Mouse (Mus musculus): ENCODE measurements around the gene Gm26602. TPM values are rescaled to one million over a fixed set of nuclear protein-coding genes. Genes with fewer than 3 reads are reported as not detected.
A peak's percentile ranks its signal among the peaks of the same experiment; 100 is the strongest.

Gene Gm26602
- polyA plus RNA-seq, 1 experiment from 2014 or later = not detected

DNA sequence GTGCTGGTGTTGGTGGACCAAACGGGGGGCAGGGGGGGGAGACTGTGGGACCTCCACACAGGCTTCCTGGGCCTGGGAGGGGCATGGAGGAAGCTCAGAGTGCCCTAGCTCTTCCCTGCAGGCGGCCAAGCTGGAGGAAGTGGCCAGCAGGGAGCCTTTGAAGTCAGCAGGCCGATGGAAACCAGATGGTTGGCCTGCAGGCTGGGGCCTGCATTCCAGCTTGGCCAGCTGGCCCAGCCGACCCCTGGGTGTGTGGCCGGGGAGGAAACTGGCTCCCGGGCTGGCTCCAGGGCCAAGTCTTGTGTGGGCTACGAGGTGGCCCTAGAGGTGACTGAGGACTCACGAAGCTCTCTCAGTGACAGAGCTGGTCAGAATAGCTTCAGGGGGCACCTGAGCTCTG lies 22.1 kb downstream of the Gm26602 start:
- Histone ChIP-seq H3K4me2 (replicated peaks; ENCODE audit: low read depth, low read length) (no peak overlapping the region), H3K27me3 (replicated peaks; ENCODE audit: insufficient read depth, low read length) (no peaks in the 10 kb centered on the region), H3K4me1 (ENCODE audit: insufficient read depth, low read depth, low read length) (peaks cover 62% of the 10 kb centered on the region), H3K9me3 (ENCODE audit: low read length) (no peaks in the 10 kb centered on the region), H3K4me3 (ENCODE audit: low read depth, low read length) (no peak overlapping the region), H3K9ac (replicated peaks; ENCODE audit: low read depth) (no peak overlapping the region), H3K27ac (ENCODE audit: low read length) (peak overlapping the region; percentile 51), H3K36me3 (ENCODE audit: insufficient read depth, low read length) (peaks cover 12% of the 10 kb centered on the region; the same call in 1 of the 2 replicates)
- peak; percentile 91 for DNase-seq (ENCODE audit: low spot score)
- ATAC-seq = peak; percentile 6
- TF ChIP-seq EP300 (IDR thresholded peaks at IDR 0.05) (0 out of 2 replicates have a peak, but pooled peaks have one; percentile 29), CTCF (IDR thresholded peaks at IDR 0.05) (peak; percentile 40)
- 26% methylated on average over 8 of the region's 8 CpGs for WGBS

DNA sequence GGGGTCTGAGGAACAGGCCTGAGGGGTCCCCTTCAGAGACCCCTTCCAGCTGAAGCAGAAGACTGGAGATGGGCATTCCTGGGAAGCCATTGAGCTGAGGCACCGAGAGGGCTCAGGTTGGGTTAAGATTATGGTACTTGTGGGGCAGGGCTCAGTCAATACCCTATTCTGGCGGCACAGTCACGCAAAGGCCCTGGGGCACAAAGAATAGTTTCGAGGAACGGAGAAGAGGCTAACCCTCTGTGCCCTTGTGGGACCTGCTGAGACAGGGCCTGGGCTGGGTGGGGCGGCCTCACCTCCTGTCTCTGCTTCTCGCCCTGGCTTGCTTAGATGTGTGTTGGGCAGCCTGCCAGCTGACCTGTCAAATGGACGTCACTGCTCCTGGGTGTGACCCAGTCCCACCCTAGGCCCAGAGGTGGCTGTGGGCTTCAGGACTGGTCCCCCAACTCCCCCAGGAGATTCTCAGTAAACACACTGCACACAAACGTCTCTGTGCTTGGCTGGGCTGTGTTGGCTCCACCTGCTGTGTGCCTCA lies 22.6 kb downstream of the Gm26602 start:
- H3K4me3 ChIP-seq (ENCODE audit: low read depth, low read length) = no peak overlapping the region
- ATAC-seq = no peak
- no peak overlapping the region for H3K4me2 ChIP-seq (replicated peaks; ENCODE audit: low read depth, low read length)
- TF ChIP-seq CTCF (IDR thresholded peaks at IDR 0.05) (no peak), EP300 (IDR thresholded peaks at IDR 0.05) (no peak)
- H3K36me3 ChIP-seq (ENCODE audit: insufficient read depth, low read length) = peaks cover 12% of the 10 kb centered on the region; the same call in 1 of the 2 replicates
- no peak for DNase-seq (ENCODE audit: low spot score)
- no peak overlapping the region for H3K9ac ChIP-seq (replicated peaks; ENCODE audit: low read depth)
- H3K4me1 ChIP-seq (ENCODE audit: insufficient read depth, low read depth, low read length) = peaks cover 67% of the 10 kb centered on the region
- 50% methylated on average over 9 of the region's 9 CpGs for WGBS
- H3K9me3 ChIP-seq (ENCODE audit: low read length) = no peaks in the 10 kb centered on the region
- no peaks in the 10 kb centered on the region for H3K27me3 ChIP-seq (replicated peaks; ENCODE audit: insufficient read depth, low read length)
- peak overlapping the region; percentile 65 for H3K27ac ChIP-seq (ENCODE audit: low read length)

DNA sequence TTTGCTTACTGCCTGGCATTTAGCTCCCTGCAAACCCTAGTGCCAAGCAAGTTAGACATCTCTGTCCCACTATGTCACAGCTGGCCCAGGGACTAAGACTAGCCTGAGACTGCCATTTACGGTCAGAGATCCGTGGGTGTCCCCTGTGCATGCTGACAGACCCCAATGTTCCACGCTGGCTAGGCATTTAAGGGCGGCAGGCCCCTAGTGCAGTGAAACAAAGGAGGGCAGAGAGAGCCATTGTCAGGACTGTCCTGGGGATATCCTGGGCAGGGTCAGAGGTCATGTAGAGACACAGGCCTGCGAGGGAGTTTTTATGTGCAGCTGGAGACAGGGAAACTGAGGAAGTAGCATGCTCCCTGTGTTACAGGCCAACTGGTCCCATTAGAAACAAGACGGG lies 23.2 kb downstream of the Gm26602 start:
- no peaks in the 10 kb centered on the region for H3K9me3 ChIP-seq (ENCODE audit: low read length)
- H3K36me3 ChIP-seq (ENCODE audit: insufficient read depth, low read length) = peaks cover 12% of the 10 kb centered on the region; the same call in 1 of the 2 replicates
- H3K9ac ChIP-seq (replicated peaks; ENCODE audit: low read depth) = no peak overlapping the region
- DNase-seq (ENCODE audit: low spot score) = no peak
- no peak for ATAC-seq
- peak overlapping the region; percentile 65 for H3K27ac ChIP-seq (ENCODE audit: low read length)
- no peak overlapping the region for H3K4me2 ChIP-seq (replicated peaks; ENCODE audit: low read depth, low read length)
- TF ChIP-seq EP300 (IDR thresholded peaks at IDR 0.05) = no peak
- no peak overlapping the region for H3K4me3 ChIP-seq (ENCODE audit: low read depth, low read length)
- 58% methylated on average over 6 of the region's 6 CpGs for WGBS
- H3K27me3 ChIP-seq (replicated peaks; ENCODE audit: insufficient read depth, low read length) = no peaks in the 10 kb centered on the region
- H3K4me1 ChIP-seq (ENCODE audit: insufficient read depth, low read depth, low read length) = peaks cover 67% of the 10 kb centered on the region

DNA sequence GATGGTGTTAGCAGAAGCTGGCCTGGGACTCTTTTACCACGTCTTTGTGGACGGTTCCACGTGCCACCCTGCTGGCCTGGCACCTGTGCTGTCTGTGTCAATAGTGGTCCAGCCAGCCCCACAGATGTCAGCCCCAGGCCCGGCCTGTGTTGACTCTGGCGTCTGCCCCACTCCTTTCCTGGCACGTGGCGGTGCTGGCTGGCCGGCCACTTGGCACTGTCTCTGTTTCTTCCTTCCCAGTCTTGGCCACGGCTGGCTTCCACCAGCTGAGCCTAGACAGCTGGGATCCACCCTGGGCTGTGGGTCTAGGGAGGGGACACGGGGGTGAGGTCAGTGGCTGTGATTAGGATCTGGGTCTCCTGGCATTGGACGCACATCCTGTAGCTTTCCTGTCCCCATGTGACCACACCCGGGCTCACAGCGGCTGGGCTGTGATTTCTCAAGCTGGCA lies 23.6 kb downstream of the Gm26602 start:
- H3K9me3 ChIP-seq (ENCODE audit: low read length) = no peaks in the 10 kb centered on the region
- ATAC-seq (peak; percentile 84), DNase-seq (ENCODE audit: low spot score) (peak; percentile 95)
- peaks cover 12% of the 10 kb centered on the region; the same call in 1 of the 2 replicates for H3K36me3 ChIP-seq (ENCODE audit: insufficient read depth, low read length)
- peaks cover 62% of the 10 kb centered on the region for H3K4me1 ChIP-seq (ENCODE audit: insufficient read depth, low read depth, low read length)
- no peak overlapping the region for H3K4me3 ChIP-seq (ENCODE audit: low read depth, low read length)
- H3K9ac ChIP-seq (replicated peaks; ENCODE audit: low read depth) = no peak overlapping the region
- no peak overlapping the region for H3K4me2 ChIP-seq (replicated peaks; ENCODE audit: low read depth, low read length)
- H3K27me3 ChIP-seq (replicated peaks; ENCODE audit: insufficient read depth, low read length) = no peaks in the 10 kb centered on the region
- H3K27ac ChIP-seq (ENCODE audit: low read length) = peak overlapping the region; percentile 65
- TF ChIP-seq CTCF (IDR thresholded peaks at IDR 0.05) (no peak; the same call in 1 of the 2 replicates), EP300 (IDR thresholded peaks at IDR 0.05) (peak; percentile 98)
- 4% methylated on average over 13 of the region's 13 CpGs for WGBS

DNA sequence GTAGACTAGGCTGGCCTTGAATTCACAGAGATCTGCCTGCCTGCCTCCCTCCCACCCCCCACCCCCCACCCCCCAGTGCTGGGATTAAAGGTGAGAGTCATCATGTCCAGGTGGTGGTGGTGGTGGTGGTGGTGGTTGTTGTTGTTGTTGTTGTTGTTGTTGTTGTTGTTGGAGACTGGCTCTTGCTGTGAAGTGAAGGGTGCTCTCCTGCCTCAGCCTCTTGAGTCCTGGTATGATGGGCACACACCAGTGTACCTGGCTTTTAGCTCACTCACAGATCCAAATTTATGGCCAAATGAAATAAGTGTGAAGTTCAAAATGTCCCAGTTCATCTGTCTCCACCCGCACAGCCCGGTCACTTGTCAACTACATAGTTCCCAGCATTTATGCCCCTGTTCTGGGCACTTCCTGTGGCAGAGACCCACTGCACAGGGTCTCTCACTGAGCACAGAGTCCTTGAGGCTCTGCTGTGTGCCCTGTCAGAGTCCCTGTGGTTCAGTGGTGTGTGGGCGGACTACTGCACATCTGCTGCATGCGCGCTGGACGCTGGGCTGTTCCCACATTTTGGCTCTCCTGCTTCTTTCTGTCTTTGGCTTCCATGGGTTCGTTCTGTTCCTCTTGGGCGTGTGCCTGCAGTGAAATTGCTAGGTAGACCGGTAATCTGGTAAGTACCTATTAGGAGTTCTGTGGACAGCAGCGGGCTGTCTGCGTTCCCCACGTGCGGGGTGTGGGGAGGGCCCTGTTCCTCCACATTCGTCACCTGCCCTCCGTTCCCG lies 24.3 kb downstream of the Gm26602 start:
- 84% methylated on average over 16 of the region's 16 CpGs for WGBS

DNA sequence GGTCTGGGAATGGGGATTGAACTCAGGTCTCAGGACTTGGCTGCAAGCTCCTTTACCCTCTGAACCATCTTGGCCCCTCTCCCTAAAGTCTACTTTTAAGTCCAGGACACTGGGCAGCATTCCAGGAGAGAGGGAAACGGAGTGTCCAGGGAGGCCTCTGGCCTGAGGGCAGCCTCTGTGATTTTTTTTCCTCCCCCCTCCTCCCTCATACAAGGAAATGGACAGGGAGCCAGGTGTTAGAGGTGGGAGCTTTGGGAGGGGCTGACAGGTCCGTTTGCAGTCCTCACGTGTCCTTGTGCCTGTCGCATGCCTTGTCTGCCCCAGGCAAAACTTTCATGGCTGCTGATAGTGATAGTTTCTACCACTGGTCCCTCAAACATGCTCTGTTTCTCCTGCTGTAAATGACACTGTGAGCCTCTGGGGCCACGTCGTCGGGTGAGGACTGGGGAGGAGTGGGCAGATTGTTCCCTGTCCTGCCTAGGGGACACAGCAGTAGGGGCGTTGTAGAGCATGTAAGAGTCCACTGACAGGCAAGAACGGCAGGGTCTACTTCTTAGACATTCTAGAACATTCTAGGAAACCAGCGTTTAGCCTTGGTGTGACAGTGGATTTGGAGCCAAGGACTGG lies 25.7 kb downstream of the Gm26602 start:
- 0 out of 2 replicates have a peak, but pooled peaks have one; percentile 21 for TF ChIP-seq CTCF (IDR thresholded peaks at IDR 0.05)
- no peak; the same call in 1 of the 2 replicates for TF ChIP-seq EP300 (IDR thresholded peaks at IDR 0.05)
- no peak overlapping the region for H3K9ac ChIP-seq (replicated peaks; ENCODE audit: low read depth)
- H3K27ac ChIP-seq (ENCODE audit: low read length) = peak overlapping the region; percentile 89
- peaks cover 3% of the 10 kb centered on the region; the same call in 1 of the 2 replicates for H3K36me3 ChIP-seq (ENCODE audit: insufficient read depth, low read length)
- peak overlapping the region; percentile 10; the same call in 1 of the 2 replicates for H3K4me3 ChIP-seq (ENCODE audit: low read depth, low read length)
- WGBS = 18% methylated on average over 10 of the region's 10 CpGs
- H3K4me2 ChIP-seq (replicated peaks; ENCODE audit: low read depth, low read length) = peak overlapping the region; percentile 50
- H3K9me3 ChIP-seq (ENCODE audit: low read length) = no peaks in the 10 kb centered on the region
- H3K27me3 ChIP-seq (replicated peaks; ENCODE audit: insufficient read depth, low read length) = no peaks in the 10 kb centered on the region
- H3K4me1 ChIP-seq (ENCODE audit: insufficient read depth, low read depth, low read length) = peaks cover 59% of the 10 kb centered on the region
- ATAC-seq (no peak), DNase-seq (ENCODE audit: low spot score) (peak; percentile 62)

More for the DNA sequence above, 24.3 kb downstream of the Gm26602 start:
- no peaks in the 10 kb centered on the region for H3K9me3 ChIP-seq (ENCODE audit: low read length)
- H3K27ac ChIP-seq (ENCODE audit: low read length) = peak overlapping the region; percentile 65
- H3K4me2 ChIP-seq (replicated peaks; ENCODE audit: low read depth, low read length) = no peak overlapping the region
- H3K4me1 ChIP-seq (ENCODE audit: insufficient read depth, low read depth, low read length) = peaks cover 59% of the 10 kb centered on the region
- no peak overlapping the region for H3K9ac ChIP-seq (replicated peaks; ENCODE audit: low read depth)
- DNase-seq (ENCODE audit: low spot score) (no peak), ATAC-seq (no peak)
- peaks cover 12% of the 10 kb centered on the region; the same call in 1 of the 2 replicates for H3K36me3 ChIP-seq (ENCODE audit: insufficient read depth, low read length)
- no peaks in the 10 kb centered on the region for H3K27me3 ChIP-seq (replicated peaks; ENCODE audit: insufficient read depth, low read length)
- TF ChIP-seq CTCF (IDR thresholded peaks at IDR 0.05) = no peak
- no peak for TF ChIP-seq EP300 (IDR thresholded peaks at IDR 0.05)
- H3K4me3 ChIP-seq (ENCODE audit: low read depth, low read length) = no peak overlapping the region

Measured in lung, postnatal 0 days (tissue).